Mouse (Mus musculus) kidney, embryonic 14.5 days (tissue): ENCODE measurements at regions not wholly inside any gene's neighbourhood (a gene's known extent, or its start where the extent isn't known, plus 50 kb on each side); places are given as distances from the start of the nearest gene placed in this dataset.

Source experiments
- ATAC-seq: fragments of 200-750 bp; cut with Nextera tagmentation; 2 replicates; pipeline ENCODE4 v1.8.0; 2017; ENCODE audit warnings: moderate number of reproducible peaks, mild to moderate bottlenecking, moderate TSS enrichment, moderate library complexity; ENCODE audit not compliant: low FRiP score, low TSS enrichment
- H3K27ac ChIP-seq: fragments of 300-500 bp; sonication (generic); 2 replicates; pipeline ENCODE4 v1.5.1; 2014; ENCODE audit warnings: low read depth, mild to moderate bottlenecking, low read length, moderate library complexity, mixed read lengths
- H3K27me3 ChIP-seq: fragments of 300-500 bp; sonication (generic); 2 replicates; pipeline ENCODE4 v1.6.1; 2014; ENCODE audit warnings: mild to moderate bottlenecking, low read length; ENCODE audit not compliant: control insufficient read depth, insufficient read depth
- H3K36me3 ChIP-seq: fragments of 300-500 bp; sonication (generic); 2 replicates; pipeline ENCODE4 v1.6.1; 2014; ENCODE audit warnings: low read length, mixed read lengths; ENCODE audit not compliant: control insufficient read depth, insufficient read depth
- H3K4me1 ChIP-seq: fragments of 300-500 bp; sonication (generic); 2 replicates; pipeline ENCODE4 v1.6.1; 2014; ENCODE audit warnings: low read length, mixed read lengths; ENCODE audit not compliant: control insufficient read depth, insufficient read depth
- H3K4me2 ChIP-seq: fragments of 300-500 bp; sonication (generic); replicated peaks from 2 replicates; pipeline ENCODE4 v1.6.1; 2014; ENCODE audit warnings: low read depth, mild to moderate bottlenecking, low read length
- H3K4me3 ChIP-seq: fragments of 300-500 bp; sonication (generic); 2 replicates; pipeline ENCODE4 v1.5.1; 2014; ENCODE audit warnings: mild to moderate bottlenecking, low read length
- H3K9ac ChIP-seq: fragments of 300-500 bp; sonication (generic); 2 replicates; pipeline ENCODE4 v1.6.1; 2014; ENCODE audit warnings: low read depth, mild to moderate bottlenecking, low read length, moderate library complexity
- H3K9me3 ChIP-seq: fragments of 300-500 bp; sonication (generic); 2 replicates; pipeline ENCODE4 v1.6.1; 2016; ENCODE audit warnings: low read length; ENCODE audit not compliant: control insufficient read depth
- WGBS: fragments of 180-500 bp; shearing (Covaris S2); extraction: QIAGEN DNeasy Blood & Tissue Kit; methylation state at CpG from one replicate; pipeline ENCODE4 v1.1.7; 2014; 5-methylcytosine and 5-hydroxymethylcytosine counted together

- H3K27ac ChIP-seq = no peak overlapping the region
- H3K4me2 ChIP-seq = no peak overlapping the region
- no peak overlapping the region for H3K4me3 ChIP-seq
- no peak for ATAC-seq
- H3K9ac ChIP-seq = no peak overlapping the region
- no peaks in the 10 kb centered on the region for H3K4me1 ChIP-seq
- no peaks in the 10 kb centered on the region for H3K36me3 ChIP-seq
- no peaks in the 10 kb centered on the region for H3K27me3 ChIP-seq
- no peaks in the 10 kb centered on the region for H3K9me3 ChIP-seq
Measured at GRCm38 (mm10) chr8:87372061-87372460, 100.3 kb downstream of the Cbln1 start.

DNA sequence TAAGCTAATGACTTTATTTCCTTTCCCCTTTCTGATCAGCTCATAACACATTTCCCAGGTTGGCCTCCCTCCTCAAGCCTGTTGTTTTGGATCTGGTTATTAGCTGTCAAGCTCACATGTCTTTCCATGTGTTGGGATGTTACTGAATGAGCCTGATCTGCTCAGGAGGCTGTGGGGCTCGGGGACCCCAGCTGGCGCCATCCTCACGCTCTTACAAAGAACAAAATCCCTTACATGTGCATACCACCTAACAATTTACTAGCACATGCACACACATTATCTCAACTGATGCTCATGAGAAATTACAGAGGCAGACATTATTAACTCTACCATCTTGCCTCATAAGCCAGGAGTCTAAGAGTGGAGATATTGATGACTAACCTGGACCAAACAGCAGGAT lies 102.2 kb downstream of the Cbln1 start:
- no peak for ATAC-seq
- no peak overlapping the region for H3K4me3 ChIP-seq
- H3K4me1 ChIP-seq = no peaks in the 10 kb centered on the region
- H3K27ac ChIP-seq = no peak overlapping the region
- 93% methylated on average over 3 of the region's 3 CpGs for WGBS
- no peak overlapping the region for H3K9ac ChIP-seq
- no peak overlapping the region for H3K4me2 ChIP-seq
- no peaks in the 10 kb centered on the region for H3K9me3 ChIP-seq
- no peaks in the 10 kb centered on the region for H3K27me3 ChIP-seq
- H3K36me3 ChIP-seq = no peaks in the 10 kb centered on the region

GRCm38 (mm10) chr8:87350471-87350870 lies 121.9 kb downstream of the Cbln1 start:
- no peaks in the 10 kb centered on the region for H3K27me3 ChIP-seq
- H3K4me3 ChIP-seq = no peak overlapping the region
- no peaks in the 10 kb centered on the region for H3K36me3 ChIP-seq
- no peaks in the 10 kb centered on the region for H3K9me3 ChIP-seq
- WGBS = 79% methylated on average over 4 of the region's 4 CpGs
- H3K9ac ChIP-seq = no peak overlapping the region
- no peak for ATAC-seq
- H3K4me2 ChIP-seq = no peak overlapping the region
- no peaks in the 10 kb centered on the region for H3K4me1 ChIP-seq
- H3K27ac ChIP-seq = no peak overlapping the region

DNA sequence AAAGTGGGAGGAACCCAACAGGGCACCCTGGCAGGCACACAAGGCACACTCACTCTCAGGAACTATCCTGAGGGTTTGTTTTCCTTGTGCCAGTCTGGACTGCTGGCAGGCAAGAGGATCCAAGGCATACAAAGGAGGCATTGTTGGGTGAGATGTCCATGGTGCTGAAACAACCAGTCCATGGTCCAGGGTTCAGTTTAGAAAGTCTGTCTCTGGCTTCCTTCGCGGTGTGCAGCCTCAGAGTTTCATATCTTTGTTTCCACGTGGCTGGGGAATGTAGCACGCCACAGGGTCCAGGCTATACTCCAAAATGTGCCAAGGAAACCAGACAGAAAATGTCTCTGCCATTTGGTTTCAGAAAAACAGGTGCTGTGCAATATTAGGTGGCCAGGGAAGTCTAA lies 122.6 kb downstream of the Cbln1 start:
- WGBS = 57% methylated on average over 4 of the region's 4 CpGs
- ATAC-seq = 0 out of 2 replicates have a peak, but pooled peaks have one; percentile 62

DNA sequence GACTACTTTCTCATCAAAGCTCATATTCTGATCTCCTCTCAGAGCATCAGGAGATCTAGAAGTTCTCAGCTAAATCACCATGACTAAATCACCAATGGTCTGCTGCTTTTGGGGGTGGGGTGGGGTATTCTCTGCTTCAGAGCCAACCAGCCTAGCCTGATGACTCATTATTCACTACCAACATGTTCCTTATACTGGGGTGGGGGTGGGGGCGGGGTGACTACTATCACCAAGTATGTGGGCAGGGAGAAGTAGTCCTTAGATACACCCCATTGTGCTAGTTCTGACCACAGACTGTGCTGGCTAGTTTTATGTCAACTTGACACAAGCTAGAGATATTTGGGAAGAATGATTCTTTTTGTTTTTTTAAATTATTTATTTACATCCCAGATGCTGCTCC lies 143.0 kb downstream of the Cbln1 start:
- ATAC-seq = no peak
- H3K4me3 ChIP-seq = no peak overlapping the region
- H3K4me1 ChIP-seq = no peaks in the 10 kb centered on the region
- H3K36me3 ChIP-seq = no peaks in the 10 kb centered on the region
- WGBS = 89% methylated on average over 1 of the region's 1 CpGs
- H3K4me2 ChIP-seq = no peak overlapping the region
- H3K27ac ChIP-seq = no peak overlapping the region
- no peaks in the 10 kb centered on the region for H3K9me3 ChIP-seq
- H3K9ac ChIP-seq = no peak overlapping the region
- H3K27me3 ChIP-seq = no peaks in the 10 kb centered on the region

More for the DNA sequence above, 122.6 kb downstream of the Cbln1 start:
- Histone ChIP-seq H3K4me1 (no peaks in the 10 kb centered on the region), H3K36me3 (no peaks in the 10 kb centered on the region), H3K4me3 (no peak overlapping the region), H3K9me3 (no peaks in the 10 kb centered on the region), H3K9ac (no peak overlapping the region), H3K27ac (no peak overlapping the region), H3K4me2 (no peak overlapping the region), H3K27me3 (no peaks in the 10 kb centered on the region)

DNA sequence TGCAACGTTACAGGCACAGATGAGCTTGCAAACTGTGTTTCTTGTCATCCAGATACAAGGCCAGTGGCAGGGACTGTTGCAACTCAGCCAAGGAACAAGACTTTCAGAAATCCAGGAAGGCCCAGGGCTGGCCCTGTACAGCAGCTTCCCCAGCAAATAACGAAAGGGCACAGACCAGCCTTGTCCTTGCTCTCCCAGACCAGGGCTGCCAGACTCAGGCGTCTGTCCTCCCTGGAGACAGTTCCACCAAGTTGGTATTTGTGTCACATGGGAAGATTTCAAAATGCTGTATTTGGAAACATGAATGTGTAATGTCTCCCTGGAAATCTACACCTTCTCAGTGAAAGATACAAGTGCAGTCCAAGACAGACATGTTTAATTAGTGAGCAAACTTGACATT lies 157.8 kb downstream of the Cbln1 start:
- 68% methylated on average over 3 of the region's 3 CpGs for WGBS
- Histone ChIP-seq H3K36me3 (no peaks in the 10 kb centered on the region), H3K27me3 (no peaks in the 10 kb centered on the region), H3K9ac (no peak overlapping the region), H3K4me3 (no peak overlapping the region), H3K9me3 (no peaks in the 10 kb centered on the region), H3K4me2 (no peak overlapping the region), H3K4me1 (no peaks in the 10 kb centered on the region), H3K27ac (no peak overlapping the region)
- no peak for ATAC-seq

GRCm38 (mm10) chr8:87311282-87311681 lies 161.1 kb downstream of the Cbln1 start:
- Histone ChIP-seq H3K9ac (no peak overlapping the region), H3K4me2 (no peak overlapping the region), H3K27me3 (no peaks in the 10 kb centered on the region), H3K9me3 (no peaks in the 10 kb centered on the region), H3K4me3 (no peak overlapping the region), H3K27ac (no peak overlapping the region), H3K36me3 (no peaks in the 10 kb centered on the region), H3K4me1 (no peaks in the 10 kb centered on the region)
- ATAC-seq = no peak
- 85% methylated on average over 7 of the region's 7 CpGs for WGBS

DNA sequence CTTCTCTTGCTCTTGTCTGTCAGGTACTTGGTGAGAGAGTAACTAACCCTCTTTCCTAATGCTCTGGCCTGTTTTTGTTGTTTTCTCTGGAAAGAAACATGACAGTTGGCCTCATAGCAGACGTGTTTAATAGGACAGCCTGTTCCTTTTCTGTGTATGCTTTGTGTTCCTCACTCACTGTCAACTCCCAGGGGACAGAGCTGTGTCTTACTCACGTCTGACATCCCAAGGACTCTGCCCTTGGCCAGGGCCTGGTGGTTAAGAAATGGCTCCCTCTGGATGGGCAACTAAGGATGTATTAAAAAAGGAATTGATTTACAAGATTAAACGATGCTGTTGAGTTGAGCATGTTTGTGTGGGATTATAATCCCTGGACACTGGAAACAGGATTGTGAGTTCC lies 164.1 kb downstream of the Cbln1 start:
- H3K9ac ChIP-seq = no peak overlapping the region
- WGBS = 71% methylated on average over 3 of the region's 3 CpGs

DNA sequence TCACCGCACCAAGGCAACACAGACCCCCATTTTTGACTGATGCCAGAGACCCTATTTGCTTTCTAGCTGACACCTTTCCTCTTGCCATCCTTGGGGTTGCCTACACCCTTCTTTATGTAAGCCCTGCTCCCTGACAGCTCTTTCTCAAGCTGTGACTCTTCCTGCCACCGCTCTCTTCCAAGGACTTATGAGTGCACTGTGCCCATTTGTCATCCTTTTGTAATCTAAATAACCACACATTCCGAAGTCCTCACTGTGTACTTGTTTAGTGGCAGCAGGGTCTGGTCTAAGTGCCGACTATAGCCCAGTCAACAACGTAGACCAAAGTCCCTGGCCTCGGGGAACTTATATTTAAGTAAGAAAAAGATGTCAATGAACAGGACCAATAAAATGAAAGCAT lies 167.4 kb downstream of the Cbln1 start:
- H3K9me3 ChIP-seq = no peaks in the 10 kb centered on the region
- H3K27me3 ChIP-seq = no peaks in the 10 kb centered on the region
- no peaks in the 10 kb centered on the region for H3K4me1 ChIP-seq
- H3K4me2 ChIP-seq = no peak overlapping the region
- H3K27ac ChIP-seq = no peak overlapping the region
- 85% methylated on average over 6 of the region's 6 CpGs for WGBS
- ATAC-seq = no peak
- H3K9ac ChIP-seq = no peak overlapping the region
- H3K36me3 ChIP-seq = no peaks in the 10 kb centered on the region
- no peak overlapping the region for H3K4me3 ChIP-seq

More for the DNA sequence above, 164.1 kb downstream of the Cbln1 start:
- Histone ChIP-seq H3K4me2 (no peak overlapping the region), H3K9me3 (no peaks in the 10 kb centered on the region), H3K4me3 (no peak overlapping the region), H3K27ac (no peak overlapping the region), H3K4me1 (no peaks in the 10 kb centered on the region), H3K36me3 (no peaks in the 10 kb centered on the region), H3K27me3 (no peaks in the 10 kb centered on the region)
- ATAC-seq = no peak

DNA sequence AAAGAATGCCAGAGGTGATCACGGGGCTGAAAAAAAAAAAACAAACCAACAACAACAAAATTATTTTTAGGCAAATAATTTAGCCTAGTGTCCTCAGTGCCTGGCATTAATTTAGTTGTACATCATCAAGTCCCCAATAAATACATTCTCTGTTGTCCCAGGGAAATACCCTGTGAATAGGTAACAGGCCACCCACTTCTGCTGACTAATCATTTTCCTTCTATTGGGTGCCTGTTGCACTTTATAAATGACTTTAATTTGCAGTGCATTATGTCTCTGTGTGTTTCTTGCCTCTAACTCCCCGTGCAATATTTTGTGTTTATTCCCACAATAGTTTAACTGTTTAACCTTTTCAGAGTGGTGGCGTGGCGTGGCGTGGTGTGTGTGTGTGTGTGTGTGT lies 168.9 kb downstream of the Cbln1 start:
- Histone ChIP-seq H3K4me3 (no peak overlapping the region), H3K9ac (no peak overlapping the region), H3K27me3 (no peaks in the 10 kb centered on the region), H3K9me3 (no peaks in the 10 kb centered on the region), H3K27ac (no peak overlapping the region), H3K4me2 (no peak overlapping the region), H3K36me3 (no peaks in the 10 kb centered on the region), H3K4me1 (no peaks in the 10 kb centered on the region)
- ATAC-seq = no peak
- WGBS = 91% methylated on average over 5 of the region's 5 CpGs
